22 mouse cellular contexts compared by ENCODE assay signal in genomic region chr14:28181070-28181825, GRCm38 (mm10).
DNase-seq lines count a peak whose midpoint lies in the region; ATAC-seq lines count a peak whose summit lies in the region.
"Had no signal": no experiment of that assay in that cellular context is flagged by ENCODE, and none has a peak within 500 bp of the region (broad histone marks: within the 10 kb centered on the region; RNA-seq: fewer than 3 reads in every experiment).

No protein-coding gene starts in this region.

- ATAC-seq in heart, embryonic 12.5 days (ENCODE audit: insufficient number of reproducible peaks, low FRiP score): no peak
- ATAC-seq: activated CD4-positive, CD25-positive, alpha-beta regulatory T cell, adult 4 months; forebrain, embryonic 16.5 days; hindbrain, postnatal 0 days had no signal

- DNase-seq in heart, adult 9 months (ENCODE audit: low spot score in 2 of 2): peak; percentile 6 to 18
- no peak for DNase-seq in heart, postnatal 14 days
- peak; percentile 5 for DNase-seq in retina, embryonic 14.5 days (ENCODE audit: low spot score)
- DNase-seq in retina, postnatal 1 day: no peak
- no peak for DNase-seq in right cerebral cortex, adult 2 months (ENCODE audit: low spot score in 2 of 2)
- DNase-seq in adrenal gland, postnatal 25 days: no peak
- DNase-seq: adrenal gland, postnatal 10 days; cerebellum, adult 9-11 months; gastrocnemius, postnatal 36 days; kidney, adult 11 months; midbrain, embryonic 14.5 days; right cerebral cortex, postnatal 25 days; thymus, adult 18-20 months; thymus, postnatal 4 days had no signal

- no peak overlapping the region for H3K4me2 ChIP-seq in heart, embryonic 12.5 days
- H3K4me2 ChIP-seq: embryonic facial prominence, embryonic 15.5 days; stomach, embryonic 15.5 days had no signal

- H3K9me3 ChIP-seq in heart, embryonic 12.5 days (replicated peaks): no peaks in the 10 kb centered on the region
- H3K9me3 ChIP-seq: embryonic facial prominence, embryonic 15.5 days; stomach, embryonic 15.5 days had no signal

- peaks cover 14% of the 10 kb centered on the region for H3K4me1 ChIP-seq in heart, embryonic 12.5 days (replicated peaks)
- H3K4me1 ChIP-seq: embryonic facial prominence, embryonic 15.5 days; stomach, embryonic 15.5 days had no signal

- no peak overlapping the region for H3K9ac ChIP-seq in heart, embryonic 12.5 days
- H3K9ac ChIP-seq: embryonic facial prominence, embryonic 15.5 days; liver, embryonic 14.5 days; stomach, embryonic 15.5 days had no signal

- H3K27me3 ChIP-seq in heart, embryonic 12.5 days (replicated peaks): no peaks in the 10 kb centered on the region
- H3K27me3 ChIP-seq: embryonic facial prominence, embryonic 15.5 days; stomach, embryonic 15.5 days had no signal

- intact Hi-C loops in heart, postnatal 14 days (cut with DNase I): no loop called here

- no peaks in the 10 kb centered on the region for H3K36me3 ChIP-seq in heart, embryonic 12.5 days
- H3K36me3 ChIP-seq: embryonic facial prominence, embryonic 15.5 days; stomach, embryonic 15.5 days had no signal

- H3K27ac ChIP-seq in heart, embryonic 12.5 days (ENCODE audit: poor library complexity, severe bottlenecking): peak overlapping the region; percentile 70
- H3K27ac ChIP-seq: embryonic facial prominence, embryonic 15.5 days; hindbrain, postnatal 0 days; liver, embryonic 14.5 days; stomach, embryonic 15.5 days had no signal

- H3K4me3 ChIP-seq in heart, embryonic 12.5 days: no peak overlapping the region
- H3K4me3 ChIP-seq: embryonic facial prominence, embryonic 15.5 days; myocyte; stomach, embryonic 15.5 days had no signal

- WGBS in heart, embryonic 12.5 days: 14% methylated on average over 4 of the region's 4 CpGs

Comparison
In these comparisons a context has a peak if more than half of its experiments do, and no peak if none do; other contexts are left out.
1. DNase-seq: peak in heart, adult 9 months (2 of 2) and retina, embryonic 14.5 days (single experiment); none in heart, postnatal 14 days (0 of 2), retina, postnatal 1 day (single experiment), right cerebral cortex, adult 2 months (0 of 2) and adrenal gland, postnatal 25 days (single experiment).